Mouse (Mus musculus): ENCODE results near the gene Kcnn1.

GRCm38 (mm10) chr8:70842484-70842883, 20.6 kb downstream of the Kcnn1 start:
- TF ChIP-seq CTCF (IDR thresholded peaks at IDR 0.05; ENCODE audit: low read depth, low read length) (no peak), POLR2A (IDR thresholded peaks at IDR 0.05; ENCODE audit: extremely low read depth, insufficient read depth, low read length) (no peak)
